Mouse (Mus musculus): Measurements from ENCODE around the gene Serf2. TPM values are rescaled to one million over a fixed set of nuclear protein-coding genes. Genes with fewer than 3 reads are reported as not detected.
"Not testable (repeated sequence)": the region's sequence is repeated elsewhere in the genome, so short reads cannot be mapped to it uniquely, and the experiment has no call there.

Gene Serf2
- total RNA-seq, 2 experiments from 2014 or later: 376 to 394 TPM

DNA sequence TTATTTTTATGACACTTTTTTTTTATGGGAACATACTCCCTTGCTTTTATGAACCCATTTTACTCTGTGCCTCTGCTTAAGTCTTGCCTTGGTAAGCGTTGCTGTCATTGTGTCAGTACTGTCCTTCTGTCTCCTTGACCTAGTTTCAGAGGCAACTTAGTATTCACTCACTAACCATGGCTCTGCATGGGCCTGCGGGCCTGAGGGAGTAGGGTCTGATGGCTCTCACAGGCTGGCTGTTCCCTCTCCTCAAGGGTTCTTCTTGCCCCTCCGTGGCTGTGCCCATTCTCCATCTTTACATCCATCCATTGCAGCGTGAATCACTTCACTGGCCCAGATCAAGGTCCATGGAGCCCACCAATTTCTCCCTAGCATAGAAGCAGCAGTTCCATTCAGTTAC lies 2.5 kb upstream of the Serf2 start:
- intact Hi-C loops (cut with DNase I): loop anchor here (5.0 kb wide), 1 partner anchor 34 kb away; the partner anchor contains the start of genes Catsper2 and Pdia3

DNA sequence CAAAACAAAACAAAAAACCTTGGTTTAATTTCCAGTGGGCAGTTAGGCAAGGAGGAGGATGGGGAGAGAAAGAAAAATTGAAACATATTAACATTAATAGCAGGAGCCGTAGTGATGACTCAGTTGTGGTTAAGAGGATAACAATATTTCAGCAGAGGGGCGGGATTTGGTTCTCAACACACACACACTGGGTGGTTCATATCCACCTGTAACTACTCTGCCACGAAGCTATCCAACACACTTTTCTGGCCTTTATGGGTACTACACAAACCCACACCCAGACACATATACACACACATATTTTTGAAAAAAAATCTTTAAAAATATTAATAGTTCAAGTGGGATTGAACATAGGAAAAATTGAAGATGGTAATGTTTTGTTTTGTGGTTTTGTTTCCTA lies 2.0 kb upstream of the Serf2 start:
- intact Hi-C loops (cut with DNase I): loop anchor here (5.0 kb wide), 1 partner anchor 35 kb away; the partner anchor contains the start of genes Catsper2 and Pdia3

More for the DNA sequence above, 2.5 kb upstream of the Serf2 start:
- no peak for DNase-seq

DNA sequence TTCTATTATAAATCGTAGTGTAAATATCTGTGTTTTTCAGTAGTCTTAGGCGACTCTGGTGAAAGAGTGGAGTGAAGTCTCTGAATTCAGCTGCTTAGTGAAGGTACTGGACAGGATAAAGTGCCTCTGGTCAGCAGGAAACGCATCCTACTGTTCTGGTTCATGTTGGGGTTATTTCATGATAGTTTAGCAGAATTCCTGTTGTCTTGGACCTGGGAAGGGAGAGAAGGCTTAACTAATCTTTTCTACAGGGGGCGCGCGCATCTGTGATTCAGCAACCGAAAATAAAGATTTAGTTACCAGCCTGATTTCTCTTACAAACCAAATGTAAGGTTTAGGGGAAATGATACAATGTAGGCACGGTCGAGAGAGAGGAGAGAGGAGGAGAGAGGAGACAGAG lies 859 bp upstream of the Serf2 start:
- intact Hi-C loops (cut with DNase I): loop anchor here (5.0 kb wide), 1 partner anchor 36 kb away; the partner anchor contains the start of genes Catsper2 and Pdia3
- DNase-seq: peak; percentile 41 to 59

More for the DNA sequence above, 2.0 kb upstream of the Serf2 start:
- no peak for DNase-seq

DNA sequence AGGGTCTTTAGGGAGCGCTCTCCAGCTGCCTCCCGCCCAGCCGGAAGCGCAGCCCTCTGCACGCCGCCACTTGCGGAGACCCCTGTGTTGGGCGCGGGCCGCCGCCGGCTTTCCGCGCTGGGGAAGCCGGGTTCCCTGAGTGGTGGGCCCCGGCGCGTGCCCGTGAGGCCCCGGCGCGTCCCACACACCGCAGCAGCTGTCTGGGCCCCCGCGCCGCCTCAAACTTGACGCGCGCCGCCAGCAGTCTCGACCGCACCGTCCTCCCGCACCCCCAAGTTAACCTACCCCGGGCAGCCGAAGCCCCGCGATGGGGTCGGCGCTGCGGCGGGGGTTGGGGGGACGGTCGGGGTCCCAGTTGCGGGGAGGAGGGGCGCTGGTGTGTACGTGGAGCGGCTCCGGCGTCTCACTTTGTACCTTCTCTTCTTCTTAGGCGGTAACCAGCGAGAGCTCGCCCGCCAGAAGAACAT lies 583 bp downstream of the Serf2 start:
- peak in 1 of 2 experiments; percentile 45 for DNase-seq
- intact Hi-C loops (cut with DNase I): loop anchor here (5.0 kb wide), 1 partner anchor 37 kb away; the partner anchor contains the start of genes Catsper2 and Pdia3

DNA sequence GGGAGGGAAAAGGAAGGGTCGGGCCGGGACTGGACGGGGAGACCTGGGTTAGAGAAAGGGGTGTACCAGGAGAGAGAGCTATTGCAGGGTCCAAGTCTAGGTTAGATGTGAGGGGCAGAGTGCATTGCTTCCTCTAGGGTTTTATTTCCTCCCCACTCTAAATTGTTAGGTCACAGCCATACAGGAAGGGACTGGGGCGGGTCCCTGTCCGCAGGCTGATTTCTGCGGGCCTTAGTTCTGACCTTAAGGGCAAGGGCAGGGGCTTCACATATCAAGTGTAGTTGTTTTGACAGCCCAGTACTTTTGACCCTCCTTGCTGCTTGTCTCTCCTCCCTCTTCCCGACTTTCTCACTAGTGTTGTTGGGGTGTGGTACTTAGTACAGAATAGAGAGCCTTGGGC lies 1.1 kb downstream of the Serf2 start:
- intact Hi-C loops (cut with DNase I): no loop called here
- DNase-seq: peak; percentile 20 to 49

DNA sequence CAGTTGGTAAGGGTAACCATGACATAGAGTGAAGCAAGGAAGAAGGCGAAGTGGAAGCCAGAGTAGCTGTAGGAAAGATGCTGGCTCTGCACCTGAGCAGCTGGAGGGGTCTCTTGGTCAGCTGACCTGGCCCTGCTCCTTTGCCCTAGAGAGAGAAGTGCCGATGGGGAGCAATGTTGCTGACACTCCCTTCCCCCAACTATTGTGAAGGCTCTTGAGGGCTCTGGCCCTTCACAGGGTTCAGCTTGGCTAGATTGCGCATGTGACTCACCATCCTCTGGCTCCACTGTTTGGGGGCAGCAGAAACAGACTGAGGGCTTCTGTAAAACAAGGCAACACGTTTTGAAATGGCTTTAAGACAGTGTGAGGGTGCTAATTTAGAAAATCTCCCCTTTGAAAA lies 3.4 kb downstream of the Serf2 start:
- intact Hi-C loops (cut with DNase I): no loop called here

DNA sequence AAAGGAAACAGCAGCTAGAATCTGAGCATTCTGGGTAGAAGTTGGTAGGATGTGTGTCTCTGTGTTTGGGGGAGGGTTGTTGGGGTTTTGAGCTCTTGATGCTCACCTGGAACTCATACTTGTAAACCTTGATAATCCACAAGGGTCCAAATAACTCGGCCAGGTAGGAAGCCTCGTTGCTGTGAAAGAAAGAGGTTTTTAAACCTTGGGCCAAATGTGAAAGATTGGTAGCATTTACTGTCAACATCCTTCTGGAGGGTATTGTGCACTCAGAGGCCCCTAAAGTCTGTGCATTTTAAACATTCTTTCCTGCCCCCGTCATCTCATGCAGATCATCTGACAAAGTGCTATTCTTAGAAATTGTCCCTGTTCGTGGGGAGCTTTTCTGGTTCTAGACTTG lies 4.0 kb downstream of the Serf2 start, which contains the start of gene Hypk:
Gene Hypk, plus strand, starts transcription at position 301 of the 400 bp plus-strand sequence.
- DNase-seq: no peak
- intact Hi-C loops (cut with DNase I): no loop called here

More for the DNA sequence above, 3.4 kb downstream of the Serf2 start:
- DNase-seq: no peak

DNA sequence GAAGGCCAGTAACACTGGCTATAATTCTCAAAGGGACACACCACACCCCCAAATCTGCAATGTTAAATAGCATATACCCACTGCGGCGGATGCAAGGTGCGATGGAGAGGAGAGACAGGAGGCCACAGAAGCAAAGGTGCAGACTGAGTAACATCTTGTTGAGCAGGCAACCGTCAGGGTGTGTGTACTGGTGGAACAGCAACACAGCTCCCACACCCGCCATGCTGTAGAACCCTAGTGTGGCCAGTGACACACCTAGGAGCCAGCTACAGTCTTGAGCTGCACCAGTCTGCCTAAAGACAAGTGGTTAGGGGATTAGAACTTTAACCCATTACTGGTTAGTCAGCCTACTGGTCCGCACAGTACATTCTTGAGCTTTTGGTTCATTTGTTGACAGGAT lies 4.9 kb downstream of the Serf2 start:
- intact Hi-C loops (cut with DNase I): no loop called here
- DNase-seq: no peak

DNA sequence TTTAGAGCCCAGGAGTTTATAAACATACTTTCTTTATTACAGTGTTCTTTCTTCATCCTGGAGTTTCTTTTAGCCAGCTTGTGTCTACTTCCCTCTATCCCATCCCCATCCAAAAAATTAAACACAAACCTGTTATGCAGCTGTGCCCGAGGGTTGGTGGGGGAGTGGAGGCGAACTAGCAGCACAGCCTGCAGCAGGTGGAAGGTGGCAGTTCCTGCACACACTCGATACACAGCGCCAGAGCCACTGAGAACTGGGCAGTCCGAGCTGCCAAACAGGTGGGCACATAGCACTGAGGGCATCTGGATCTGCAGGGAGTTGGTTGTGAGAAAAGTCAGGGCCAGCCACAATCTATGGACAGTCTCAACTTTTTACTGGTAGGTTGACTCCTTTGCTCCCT lies 6.5 kb downstream of the Serf2 start:
- DNase-seq: no peak
- intact Hi-C loops (cut with DNase I): no loop called here

DNA sequence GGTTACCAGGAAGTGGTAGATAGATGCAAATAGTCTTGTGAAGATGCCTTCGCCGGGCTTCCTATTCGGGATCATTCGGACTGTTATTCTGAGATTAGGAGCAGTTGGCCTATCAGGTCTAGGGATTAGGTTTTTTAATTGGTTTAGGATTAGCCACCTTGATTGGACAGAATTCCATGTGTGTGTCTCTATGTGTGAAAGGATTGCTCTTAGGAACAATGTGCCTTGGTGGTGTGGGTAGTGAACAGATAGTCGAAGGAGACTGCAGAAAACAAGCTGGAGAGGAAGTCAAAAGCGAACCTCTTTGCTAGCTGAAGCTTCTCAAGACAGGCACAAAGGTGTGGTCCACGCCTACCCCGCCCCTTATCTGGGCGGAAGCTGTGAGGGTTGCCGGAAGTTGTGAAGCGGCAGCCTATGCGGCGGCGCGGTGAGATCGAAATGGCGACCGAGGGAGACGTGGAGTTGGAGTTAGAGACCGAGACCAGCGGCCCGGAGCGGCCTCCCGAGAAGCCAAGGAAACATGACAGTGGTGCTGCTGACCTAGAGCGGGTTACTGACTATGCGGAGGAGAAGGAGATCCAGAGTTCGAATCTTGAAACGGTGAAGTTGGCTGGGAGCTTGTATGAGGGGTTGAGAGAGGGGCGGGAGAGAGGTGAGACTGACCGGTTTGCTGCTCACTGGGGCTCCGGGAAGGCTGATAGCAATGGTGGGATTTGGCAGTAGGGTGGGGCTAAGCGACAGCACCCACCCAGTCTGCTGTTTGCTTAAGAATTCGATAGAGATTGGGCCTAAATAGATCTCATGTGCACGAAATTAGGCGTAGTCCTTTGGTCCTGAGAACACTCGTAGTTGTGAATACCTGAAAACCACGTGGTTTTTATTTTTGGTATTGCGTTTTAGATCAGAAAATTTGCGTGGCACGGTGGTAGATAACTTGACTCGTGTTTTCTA lies 8.0 kb downstream of the Serf2 start, which contains the start of gene Serinc4:
Gene Serinc4, minus strand, starts transcription at position 90 of the 951 bp plus-strand sequence.
- intact Hi-C loops (cut with DNase I): no loop called here
- peak; percentile 77 to 83 for DNase-seq

DNA sequence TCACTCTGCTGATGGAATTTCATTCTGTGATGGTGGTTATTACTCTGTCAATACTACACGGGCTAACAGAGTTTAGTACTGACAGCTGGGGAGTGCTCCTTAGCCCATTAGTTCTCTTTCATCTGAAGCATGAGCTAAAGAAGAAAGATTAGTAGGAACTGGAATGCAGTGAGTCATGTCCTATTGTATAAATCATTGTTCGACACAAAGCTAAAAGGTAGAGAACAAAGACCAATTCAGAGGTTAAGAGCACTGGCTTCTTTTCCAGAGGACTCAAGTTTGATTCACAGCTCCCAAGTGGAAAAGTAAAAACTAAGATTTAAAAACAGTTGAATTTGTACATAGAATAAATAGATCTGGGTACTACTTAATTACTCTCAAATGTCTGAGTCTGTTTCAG lies 11.1 kb downstream of the Serf2 start:
- DNase-seq: no peak
- intact Hi-C loops (cut with DNase I): no loop called here

DNA sequence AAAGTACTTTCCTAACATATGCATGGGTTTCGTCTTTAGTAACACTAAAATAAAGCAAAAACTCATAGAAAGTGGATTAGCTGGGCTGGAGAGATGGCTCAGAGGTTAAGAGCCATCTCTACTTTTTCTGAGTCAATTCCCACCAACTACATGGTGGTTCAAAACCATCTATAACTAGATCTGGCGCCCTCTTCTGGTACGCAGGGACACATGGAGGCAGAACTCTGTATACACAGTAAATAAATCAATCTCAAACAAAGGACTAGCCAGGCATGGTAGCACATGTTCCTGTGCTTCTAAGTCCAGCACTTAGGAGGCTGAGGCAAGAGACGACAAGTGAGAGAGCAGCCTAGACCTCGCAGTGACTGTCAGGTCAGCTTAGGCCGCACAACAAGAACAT lies 20.0 kb downstream of the Serf2 start:
- intact Hi-C loops (cut with DNase I): not testable (repeated sequence)

DNA sequence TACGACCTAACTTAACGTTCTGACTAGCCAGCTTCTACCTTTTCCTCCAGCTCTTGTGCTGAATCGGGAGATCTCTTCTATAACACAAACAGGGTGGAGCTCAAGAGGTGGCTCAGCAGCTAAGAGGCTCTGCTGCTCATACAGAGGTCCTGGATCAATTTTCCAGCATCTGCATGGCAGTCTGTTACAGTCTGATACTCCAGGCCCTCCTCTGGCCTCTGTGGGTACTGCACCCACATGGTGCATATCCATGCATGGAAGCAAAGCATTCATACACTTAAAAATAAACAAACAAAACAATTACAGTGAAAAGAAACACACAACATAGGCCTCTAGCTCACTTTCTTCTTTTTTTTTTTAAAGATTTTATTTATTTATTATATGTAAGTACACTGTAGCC lies 23.8 kb downstream of the Serf2 start:
- intact Hi-C loops (cut with DNase I): loop anchor here (5.0 kb wide), 1 partner anchor 35 kb away; the partner anchor contains the start of genes Mfap1a and Wdr76
- DNase-seq: not testable (repeated sequence)

More for the DNA sequence above, 20.0 kb downstream of the Serf2 start:
- not testable (repeated sequence) for DNase-seq

DNA sequence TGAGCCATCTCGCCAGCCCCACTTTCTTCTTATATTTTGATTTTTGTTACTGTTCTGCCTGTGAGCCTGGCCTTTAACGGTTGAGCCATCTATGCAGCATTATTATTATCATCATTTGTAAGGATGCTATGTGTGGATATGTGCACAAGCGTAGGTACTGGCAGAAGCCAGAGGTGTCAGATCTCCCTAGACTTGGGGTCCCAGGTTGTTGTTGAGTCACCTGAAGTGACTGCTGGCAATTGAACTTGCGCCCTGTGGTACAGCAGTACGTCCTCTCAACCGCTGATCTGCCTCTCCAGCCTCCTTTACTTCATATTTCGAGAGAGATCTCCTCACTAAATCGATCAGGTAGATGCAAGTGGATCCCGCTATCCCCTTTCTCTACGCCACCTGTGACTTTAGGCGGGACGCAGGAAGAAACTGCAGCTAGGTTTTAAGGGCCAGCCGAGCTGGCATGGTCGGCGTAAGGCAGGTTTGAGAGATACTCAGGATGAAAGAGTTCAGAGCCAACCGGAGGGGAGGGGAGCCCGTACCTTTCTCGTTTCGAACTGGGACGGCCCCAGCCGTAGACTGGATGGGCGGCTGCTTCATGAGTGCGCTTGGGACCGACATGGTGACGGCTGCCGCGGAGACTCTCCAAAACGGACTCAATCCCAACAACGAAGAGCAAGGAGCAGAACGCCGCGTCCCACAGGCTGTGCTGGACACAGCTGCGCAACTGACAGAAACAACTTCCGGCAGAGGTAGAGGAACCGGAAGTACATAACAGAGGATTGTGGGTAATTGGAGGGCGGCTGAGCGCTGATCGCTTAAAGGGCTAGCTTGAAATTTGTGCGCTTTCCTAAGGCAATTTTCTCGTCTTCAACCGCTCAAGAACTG lies 24.5 kb downstream of the Serf2 start, which contains the start of gene Mfap1b:
Gene Mfap1b, minus strand, starts transcription at position 767 of the 879 bp plus-strand sequence.
- intact Hi-C loops (cut with DNase I): loop anchor here (5.0 kb wide), 1 partner anchor 34 kb away; the partner anchor contains the start of genes Mfap1a and Wdr76
- DNase-seq: peak; percentile 77 to 78

DNA sequence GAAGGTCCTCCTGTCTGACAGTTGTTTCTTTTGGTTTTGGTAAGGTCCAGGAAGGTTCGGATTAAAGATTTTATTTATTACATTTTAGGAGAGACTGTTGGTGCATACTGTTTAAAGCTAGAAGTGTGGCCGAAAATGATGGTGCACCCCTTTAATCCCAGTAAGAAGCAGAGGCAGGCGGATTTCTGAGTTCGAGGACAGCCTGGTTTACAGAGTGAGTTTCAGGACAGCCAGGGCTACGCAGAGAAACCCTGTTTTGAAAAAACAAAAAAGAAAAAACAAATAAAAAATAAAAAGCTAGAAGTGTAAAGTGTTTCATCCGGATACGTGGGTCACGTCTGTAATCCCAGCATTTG lies 25.2 kb downstream of the Serf2 start:
- intact Hi-C loops (cut with DNase I): loop anchor here (5.0 kb wide), 1 partner anchor 33 kb away; the partner anchor contains the start of genes Mfap1a and Wdr76
- no peak for DNase-seq

DNA sequence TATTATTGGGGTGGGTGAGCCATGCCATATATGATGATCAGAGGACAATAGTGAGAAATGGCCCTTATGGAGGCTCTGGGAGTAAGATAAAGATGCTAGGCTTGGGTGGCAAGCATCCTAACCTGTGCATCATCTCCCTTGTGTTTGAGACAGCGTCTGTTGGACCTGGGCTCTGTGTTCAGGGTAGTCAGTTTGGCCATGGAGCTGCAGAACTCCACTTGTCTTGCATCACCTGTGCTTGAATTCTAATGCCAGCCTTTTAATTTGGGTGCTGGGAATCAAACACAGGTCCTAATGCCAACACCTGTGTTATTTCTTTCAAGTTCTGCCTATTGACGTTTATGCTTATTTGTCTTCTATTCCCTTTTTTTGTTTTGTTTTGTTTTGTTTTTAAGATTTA lies 26.3 kb downstream of the Serf2 start:
- intact Hi-C loops (cut with DNase I); DNase-seq: not testable (repeated sequence)

DNA sequence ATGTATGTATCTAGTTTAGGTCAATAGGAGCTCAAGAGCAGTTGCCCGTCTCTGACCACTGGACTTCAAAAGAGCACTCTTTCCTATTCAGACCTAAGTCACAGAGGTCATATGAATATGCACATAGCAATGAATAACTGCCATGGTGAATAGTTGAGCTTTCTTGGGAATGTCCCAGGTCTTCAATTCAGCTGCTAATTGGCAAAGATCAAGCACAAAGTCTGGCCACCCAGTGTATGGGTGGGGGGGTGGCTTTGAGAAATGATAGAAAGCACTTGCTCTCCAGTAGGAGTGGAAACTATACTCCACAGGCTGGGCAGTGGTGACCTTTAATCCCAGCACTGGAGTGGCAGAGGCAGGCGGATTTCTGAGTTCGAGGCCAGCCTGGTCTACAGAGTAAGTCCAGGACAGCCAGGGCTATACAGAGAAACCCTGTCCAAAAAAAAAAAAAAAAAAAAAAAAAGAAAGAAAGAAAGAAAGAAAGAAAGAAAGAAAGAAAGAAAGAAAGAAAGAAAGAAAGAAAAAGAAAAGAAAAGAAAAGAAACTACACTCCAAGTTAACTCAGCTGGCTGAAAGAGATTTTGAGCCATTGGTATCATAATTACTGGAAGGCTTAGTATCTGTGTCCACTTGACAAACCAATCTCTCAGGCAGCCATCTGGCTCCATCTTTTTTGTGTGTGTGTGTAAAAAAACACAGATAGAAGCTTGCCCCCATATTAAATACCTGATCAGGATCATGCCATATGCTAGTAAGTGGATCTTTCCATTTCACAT lies 28.7 kb downstream of the Serf2 start:
- no peak for DNase-seq
- intact Hi-C loops (cut with DNase I): no loop called here

DNA sequence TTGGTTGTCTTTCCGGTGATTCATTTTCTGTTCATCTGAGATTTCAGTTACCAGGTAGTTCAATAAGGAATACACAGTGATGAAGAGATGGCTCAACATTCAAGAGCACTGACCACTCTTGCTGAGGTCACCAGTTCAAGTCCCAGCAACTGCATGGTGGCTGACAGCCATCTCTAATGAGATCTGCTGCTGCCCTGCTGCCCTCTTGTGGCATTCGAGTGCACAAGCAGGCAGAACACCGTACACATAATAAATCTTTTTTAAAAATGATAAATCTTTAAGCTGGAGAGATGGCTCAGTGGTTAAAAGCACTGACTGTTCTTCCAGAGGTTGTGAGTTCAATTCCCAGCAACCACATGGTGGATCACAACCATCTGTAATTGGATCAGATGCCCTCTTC lies 31.5 kb downstream of the Serf2 start:
- peak in 1 of 2 experiments; percentile 9 for DNase-seq
- intact Hi-C loops (cut with DNase I): no loop called here

DNA sequence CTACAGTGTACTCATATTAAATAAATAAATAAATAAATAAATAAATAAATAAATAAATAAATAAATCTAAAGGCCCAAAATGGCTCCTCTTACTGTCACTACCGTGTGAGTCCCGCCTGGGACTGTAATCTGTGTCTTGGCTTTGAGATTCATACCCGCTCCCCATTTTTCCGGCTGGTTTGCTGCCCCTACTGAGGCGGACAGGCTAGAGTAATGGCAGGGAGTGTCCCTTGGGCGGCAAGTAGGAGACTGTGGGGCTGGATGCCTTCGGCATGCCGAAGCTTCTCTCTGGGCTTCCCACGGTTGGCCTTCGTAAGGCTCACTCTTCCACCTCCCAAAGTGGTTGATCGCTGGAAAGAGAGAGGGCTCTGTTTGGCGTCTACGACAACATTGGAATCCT lies 31.9 kb downstream of the Serf2 start:
- DNase-seq; intact Hi-C loops (cut with DNase I): not testable (repeated sequence)

Data from heart, postnatal 36 days (tissue).